Mouse (Mus musculus): ENCODE results near the gene Idh2. TPM values are rescaled to one million over a fixed set of nuclear protein-coding genes. Genes with fewer than 3 reads are reported as not detected.

The Idh2 gene
- polyA plus RNA-seq, 1 experiment from 2014 or later = 585 TPM

DNA sequence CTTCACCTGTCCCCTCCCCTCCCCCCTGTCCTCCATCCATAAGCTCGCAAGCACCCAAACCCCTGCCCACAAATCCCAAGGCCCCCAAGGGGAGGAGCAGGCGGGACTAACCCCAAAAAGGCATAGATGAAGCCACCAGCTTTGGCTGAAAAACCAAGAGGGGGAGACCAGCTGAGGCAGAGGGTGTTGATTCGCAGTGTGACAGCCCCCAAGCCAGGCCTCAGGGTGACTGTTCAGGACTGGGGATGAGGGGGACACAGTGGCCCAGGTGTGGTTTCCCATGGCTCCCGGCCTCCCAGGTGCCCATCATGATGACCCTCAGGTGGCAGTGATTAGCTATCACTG lies 23.4 kb downstream of the Idh2 start:
- Histone ChIP-seq H3K4me3 (ENCODE audit: low read length) (no peak overlapping the region), H3K4me2 (ENCODE audit: low read depth, low read length) (no peak overlapping the region), H3K9ac (ENCODE audit: low read depth, low read length) (no peak overlapping the region), H3K27ac (ENCODE audit: low read length) (no peak overlapping the region), H3K36me3 (ENCODE audit: control insufficient read depth, insufficient read depth, low read length) (peaks cover 25% of the 10 kb centered on the region), H3K4me1 (ENCODE audit: control insufficient read depth, insufficient read depth, low read length) (peaks cover 20% of the 10 kb centered on the region; the same call in 1 of the 2 replicates), H3K9me3 (ENCODE audit: control insufficient read depth, low read length) (no peaks in the 10 kb centered on the region), H3K27me3 (replicated peaks; ENCODE audit: control insufficient read depth, insufficient read depth, low read length) (no peaks in the 10 kb centered on the region)
- no peak for ATAC-seq
- WGBS = 80% methylated on average over 4 of the region's 4 CpGs

DNA sequence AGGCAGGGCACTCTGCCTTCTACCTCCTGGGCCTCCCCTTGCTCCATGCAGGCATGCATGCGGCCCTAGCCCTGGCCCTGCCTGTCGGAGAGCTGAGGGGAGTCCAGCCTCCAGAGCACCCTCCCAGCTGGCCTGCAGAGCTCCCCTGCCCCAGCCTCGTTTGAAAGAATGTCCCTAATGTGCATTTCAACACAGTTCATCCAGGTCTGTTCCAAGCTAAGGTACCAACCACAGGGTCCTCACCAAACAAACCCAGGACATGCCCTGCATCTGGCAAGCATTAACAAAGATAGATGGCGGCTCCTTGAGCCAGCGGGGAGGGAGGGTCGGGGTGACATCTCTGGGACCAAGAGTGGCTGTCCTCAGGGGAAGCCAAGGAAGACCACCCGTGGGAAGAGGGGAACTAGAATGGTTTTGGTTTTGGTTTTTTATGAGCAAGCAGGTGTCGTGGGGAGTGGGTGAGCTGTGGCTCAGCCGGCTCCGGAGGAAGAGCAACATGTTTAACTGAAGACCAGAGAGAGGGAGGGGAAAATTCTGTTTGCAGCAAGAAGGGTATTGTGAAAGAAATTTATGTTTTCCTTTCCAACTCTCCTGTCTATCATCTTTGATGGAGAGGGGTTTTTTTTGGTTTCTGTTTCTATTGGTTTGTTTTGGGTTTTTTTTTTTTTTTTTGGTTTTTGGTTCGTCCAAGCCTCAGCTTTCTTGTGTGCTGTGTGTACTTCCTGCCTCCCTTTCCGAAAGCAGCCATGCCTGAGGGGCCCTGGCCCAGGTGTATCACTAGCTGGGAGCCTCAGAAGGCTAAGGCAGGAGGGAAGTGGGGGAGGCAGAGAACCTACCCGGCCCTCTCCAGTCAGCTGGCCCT lies 24.0 kb downstream of the Idh2 start:
- no peak overlapping the region for H3K4me3 ChIP-seq (ENCODE audit: low read length)
- H3K4me2 ChIP-seq (ENCODE audit: low read depth, low read length) = no peak overlapping the region
- WGBS = 60% methylated on average over 13 of the region's 13 CpGs
- H3K27ac ChIP-seq (ENCODE audit: low read length) = no peak overlapping the region
- H3K9me3 ChIP-seq (ENCODE audit: control insufficient read depth, low read length) = no peaks in the 10 kb centered on the region
- H3K36me3 ChIP-seq (ENCODE audit: control insufficient read depth, insufficient read depth, low read length) = peaks cover 26% of the 10 kb centered on the region
- H3K27me3 ChIP-seq (replicated peaks; ENCODE audit: control insufficient read depth, insufficient read depth, low read length) = no peaks in the 10 kb centered on the region
- H3K4me1 ChIP-seq (ENCODE audit: control insufficient read depth, insufficient read depth, low read length) = peaks cover 20% of the 10 kb centered on the region; the same call in 1 of the 2 replicates
- no peak overlapping the region for H3K9ac ChIP-seq (ENCODE audit: low read depth, low read length)
- no peak for ATAC-seq

DNA sequence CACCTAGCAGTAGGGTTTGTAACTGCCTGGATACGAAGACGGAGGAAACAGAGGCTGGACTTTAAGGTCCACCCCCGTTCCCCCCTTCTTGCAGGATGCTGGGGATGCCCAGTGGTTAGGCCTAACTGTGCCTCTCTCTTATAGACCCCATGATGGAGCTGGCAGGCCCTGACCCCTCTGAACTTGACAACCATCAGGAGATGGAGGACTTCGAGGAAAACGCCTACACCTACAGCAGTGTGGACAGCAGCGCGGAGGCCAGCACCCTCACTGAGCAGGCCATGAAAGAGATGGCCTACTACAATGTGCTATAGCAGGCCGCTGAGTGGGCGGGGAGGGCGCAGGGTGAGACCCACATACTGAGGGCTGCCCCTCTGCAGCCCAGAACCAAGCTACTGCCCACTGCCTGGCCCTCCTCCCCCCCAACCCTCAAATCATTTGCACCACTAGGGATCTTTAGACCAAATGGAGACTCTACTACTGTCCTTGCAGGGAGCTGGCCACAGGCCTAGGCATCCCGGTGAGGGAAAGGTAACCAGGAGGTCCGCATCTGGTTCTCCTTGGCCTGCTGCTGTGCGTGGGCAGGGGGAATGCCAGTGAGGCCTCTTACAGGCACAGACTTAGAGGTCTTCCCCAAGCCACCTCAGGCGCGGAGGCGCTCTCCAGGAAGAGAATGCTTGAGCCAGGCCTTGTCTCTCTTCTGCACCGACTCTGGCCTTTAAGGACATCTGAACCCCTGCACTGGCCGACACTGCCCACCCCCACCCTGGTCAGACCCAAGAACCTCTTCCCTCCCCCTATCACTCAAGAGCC lies 24.8 kb downstream of the Idh2 start:
- Histone ChIP-seq H3K9me3 (ENCODE audit: control insufficient read depth, low read length) (no peaks in the 10 kb centered on the region), H3K4me3 (ENCODE audit: low read length) (no peak overlapping the region), H3K4me2 (ENCODE audit: low read depth, low read length) (no peak overlapping the region), H3K27me3 (replicated peaks; ENCODE audit: control insufficient read depth, insufficient read depth, low read length) (no peaks in the 10 kb centered on the region), H3K9ac (ENCODE audit: low read depth, low read length) (no peak overlapping the region), H3K27ac (ENCODE audit: low read length) (no peak overlapping the region), H3K4me1 (ENCODE audit: control insufficient read depth, insufficient read depth, low read length) (peaks cover 20% of the 10 kb centered on the region; the same call in 1 of the 2 replicates), H3K36me3 (ENCODE audit: control insufficient read depth, insufficient read depth, low read length) (peaks cover 23% of the 10 kb centered on the region)
- ATAC-seq = no peak
- 88% methylated on average over 18 of the region's 18 CpGs for WGBS

DNA sequence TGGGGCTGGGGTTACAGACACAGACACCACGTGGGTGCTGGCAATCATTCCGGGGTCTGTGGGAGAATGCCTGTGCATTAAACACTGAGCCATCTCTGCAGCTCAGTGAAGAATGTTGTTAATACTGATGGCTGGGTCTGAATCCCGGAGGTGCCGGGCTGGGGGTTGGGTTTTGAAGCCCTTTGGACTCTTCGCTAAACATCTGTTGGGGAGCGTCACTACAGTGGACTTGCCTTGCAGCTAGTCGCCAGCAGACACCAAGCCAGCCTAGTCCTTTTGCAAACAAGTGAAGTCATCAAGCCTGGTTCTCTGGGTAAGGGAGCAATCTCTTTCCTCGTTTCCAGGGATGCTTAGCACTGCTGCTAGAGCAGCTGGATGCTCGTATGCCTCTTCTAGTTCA lies 27.0 kb downstream of the Idh2 start:
- no peaks in the 10 kb centered on the region for H3K9me3 ChIP-seq (ENCODE audit: control insufficient read depth, low read length)
- no peaks in the 10 kb centered on the region for H3K27me3 ChIP-seq (replicated peaks; ENCODE audit: control insufficient read depth, insufficient read depth, low read length)
- no peak overlapping the region for H3K4me2 ChIP-seq (ENCODE audit: low read depth, low read length)
- H3K27ac ChIP-seq (ENCODE audit: low read length) = no peak overlapping the region
- ATAC-seq = peak; percentile 28
- H3K4me3 ChIP-seq (ENCODE audit: low read length) = no peak overlapping the region
- peaks cover 22% of the 10 kb centered on the region; the same call in 1 of the 2 replicates for H3K4me1 ChIP-seq (ENCODE audit: control insufficient read depth, insufficient read depth, low read length)
- WGBS = 52% methylated on average over 9 of the region's 9 CpGs
- H3K36me3 ChIP-seq (ENCODE audit: control insufficient read depth, insufficient read depth, low read length) = peaks cover 15% of the 10 kb centered on the region
- no peak overlapping the region for H3K9ac ChIP-seq (ENCODE audit: low read depth, low read length)

DNA sequence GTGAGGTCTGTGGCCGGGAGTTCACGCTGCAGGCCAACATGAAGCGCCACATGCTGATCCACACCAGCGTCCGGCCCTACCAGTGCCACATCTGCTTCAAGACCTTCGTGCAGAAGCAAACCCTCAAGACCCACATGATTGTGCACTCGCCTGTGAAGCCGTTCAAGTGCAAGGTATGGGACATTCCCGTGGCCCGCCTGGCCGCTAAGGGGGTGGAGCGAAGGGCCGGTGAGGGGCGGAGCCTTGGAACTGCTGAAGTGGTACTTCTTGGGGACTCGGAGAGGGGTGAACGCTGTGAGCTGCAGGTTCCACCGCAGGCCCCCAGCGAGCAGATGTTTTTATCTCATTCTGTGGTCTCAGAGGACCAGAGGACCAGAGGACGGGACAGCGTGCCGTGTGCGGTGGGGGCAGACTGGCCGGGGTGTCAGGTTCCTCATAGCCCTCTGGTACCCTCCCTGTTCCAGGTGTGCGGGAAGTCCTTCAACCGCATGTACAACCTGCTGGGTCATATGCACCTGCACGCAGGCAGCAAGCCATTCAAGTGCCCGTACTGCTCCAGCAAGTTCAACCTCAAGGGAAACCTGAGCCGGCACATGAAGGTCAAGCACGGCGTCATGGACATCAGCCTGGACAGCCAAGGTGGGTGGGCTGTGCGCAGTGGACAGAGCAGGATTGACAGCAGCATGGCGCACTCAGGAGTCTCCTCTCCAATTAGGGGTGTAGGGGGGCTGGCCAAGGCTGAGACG lies 29.0 kb downstream of the Idh2 start:
- peaks cover 32% of the 10 kb centered on the region for H3K36me3 ChIP-seq (ENCODE audit: control insufficient read depth, insufficient read depth, low read length)
- no peaks in the 10 kb centered on the region for H3K27me3 ChIP-seq (replicated peaks; ENCODE audit: control insufficient read depth, insufficient read depth, low read length)
- H3K9me3 ChIP-seq (ENCODE audit: control insufficient read depth, low read length) = no peaks in the 10 kb centered on the region
- 82% methylated on average over 33 of the region's 33 CpGs for WGBS
- 0 out of 2 replicates have a peak, but pooled peaks cover 9% of the 10 kb centered on the region for H3K4me1 ChIP-seq (ENCODE audit: control insufficient read depth, insufficient read depth, low read length)
- no peak for ATAC-seq
- H3K27ac ChIP-seq (ENCODE audit: low read length) = no peak overlapping the region
- no peak overlapping the region for H3K4me3 ChIP-seq (ENCODE audit: low read length)
- no peak overlapping the region for H3K9ac ChIP-seq (ENCODE audit: low read depth, low read length)
- no peak overlapping the region for H3K4me2 ChIP-seq (ENCODE audit: low read depth, low read length)

DNA sequence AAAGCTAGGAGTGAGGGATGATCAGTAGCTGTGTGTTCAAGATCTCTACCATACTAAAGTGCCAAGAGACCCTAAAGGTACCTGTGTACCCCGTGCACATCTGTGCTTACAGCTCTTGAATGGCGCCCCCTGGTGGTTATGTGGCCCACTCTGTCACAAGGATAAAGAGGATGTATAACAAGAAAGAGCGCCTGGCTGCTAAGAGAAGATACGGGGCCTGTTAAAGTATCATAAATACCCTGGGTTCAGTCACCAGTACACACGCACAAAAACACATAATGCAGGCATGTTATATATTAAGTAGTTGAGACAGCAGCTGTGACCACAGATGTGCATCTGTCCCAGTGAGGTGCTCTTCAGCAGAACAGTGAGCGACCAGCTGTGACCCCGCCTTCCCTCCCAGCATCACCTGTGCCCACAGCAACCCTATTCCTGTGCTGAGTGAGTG lies 30.7 kb downstream of the Idh2 start:
- no peak overlapping the region for H3K27ac ChIP-seq (ENCODE audit: low read length)
- peaks cover 32% of the 10 kb centered on the region for H3K36me3 ChIP-seq (ENCODE audit: control insufficient read depth, insufficient read depth, low read length)
- no peaks in the 10 kb centered on the region for H3K9me3 ChIP-seq (ENCODE audit: control insufficient read depth, low read length)
- peaks cover 11% of the 10 kb centered on the region; the same call in 1 of the 2 replicates for H3K4me1 ChIP-seq (ENCODE audit: control insufficient read depth, insufficient read depth, low read length)
- no peak overlapping the region for H3K9ac ChIP-seq (ENCODE audit: low read depth, low read length)
- H3K27me3 ChIP-seq (replicated peaks; ENCODE audit: control insufficient read depth, insufficient read depth, low read length) = no peaks in the 10 kb centered on the region
- H3K4me3 ChIP-seq (ENCODE audit: low read length) = no peak overlapping the region
- WGBS = 53% methylated on average over 7 of the region's 7 CpGs
- ATAC-seq = peak; percentile 36; the same call in 1 of the 2 replicates
- H3K4me2 ChIP-seq (ENCODE audit: low read depth, low read length) = no peak overlapping the region

DNA sequence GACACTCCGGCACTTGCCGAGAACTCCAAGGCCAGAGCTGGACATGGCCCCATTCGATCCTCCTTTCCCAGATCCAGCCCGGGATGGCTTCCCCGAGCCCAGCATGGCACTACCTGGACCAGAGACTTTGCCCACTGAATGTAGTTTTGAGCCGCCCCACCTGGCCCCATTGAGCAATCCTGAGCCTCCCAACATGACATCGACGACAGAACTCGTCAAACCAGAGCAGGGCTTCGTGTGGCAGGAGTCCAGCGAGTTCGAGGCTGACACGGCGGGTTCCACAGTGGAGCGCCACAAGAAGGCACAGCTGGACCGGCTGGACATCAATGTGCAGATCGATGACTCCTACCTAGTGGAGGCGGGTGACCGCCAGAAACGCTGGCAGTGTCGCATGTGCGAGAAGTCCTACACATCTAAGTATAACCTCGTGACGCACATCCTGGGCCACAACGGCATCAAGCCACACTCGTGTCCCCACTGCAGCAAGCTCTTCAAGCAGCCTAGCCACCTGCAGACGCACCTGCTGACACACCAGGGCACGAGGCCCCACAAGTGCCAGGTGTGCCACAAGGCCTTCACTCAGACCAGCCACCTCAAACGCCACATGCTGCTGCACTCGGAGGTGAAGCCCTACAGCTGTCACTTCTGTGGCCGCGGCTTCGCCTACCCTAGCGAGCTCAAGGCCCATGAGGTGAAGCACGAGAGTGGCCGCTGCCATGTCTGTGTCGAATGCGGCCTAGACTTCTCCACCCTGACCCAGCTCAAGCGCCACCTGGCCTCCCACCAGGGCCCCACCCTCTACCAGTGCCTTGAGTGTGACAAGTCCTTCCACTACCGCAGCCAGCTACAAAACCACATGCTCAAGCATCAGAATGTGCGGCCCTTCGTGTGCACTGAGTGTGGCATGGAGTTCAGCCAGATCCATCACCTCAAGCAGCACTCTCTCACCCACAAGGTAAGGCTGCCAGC lies 33.3 kb downstream of the Idh2 start:
- H3K4me3 ChIP-seq (ENCODE audit: low read length) = no peak overlapping the region
- no peaks in the 10 kb centered on the region for H3K27me3 ChIP-seq (replicated peaks; ENCODE audit: control insufficient read depth, insufficient read depth, low read length)
- H3K9me3 ChIP-seq (ENCODE audit: control insufficient read depth, low read length) = no peaks in the 10 kb centered on the region
- peaks cover 27% of the 10 kb centered on the region for H3K4me1 ChIP-seq (ENCODE audit: control insufficient read depth, insufficient read depth, low read length)
- WGBS = 91% methylated on average over 42 of the region's 42 CpGs
- peaks cover 24% of the 10 kb centered on the region for H3K36me3 ChIP-seq (ENCODE audit: control insufficient read depth, insufficient read depth, low read length)
- ATAC-seq = no peak
- no peak overlapping the region for H3K9ac ChIP-seq (ENCODE audit: low read depth, low read length)
- H3K27ac ChIP-seq (ENCODE audit: low read length) = no peak overlapping the region
- H3K4me2 ChIP-seq (ENCODE audit: low read depth, low read length) = no peak overlapping the region

DNA sequence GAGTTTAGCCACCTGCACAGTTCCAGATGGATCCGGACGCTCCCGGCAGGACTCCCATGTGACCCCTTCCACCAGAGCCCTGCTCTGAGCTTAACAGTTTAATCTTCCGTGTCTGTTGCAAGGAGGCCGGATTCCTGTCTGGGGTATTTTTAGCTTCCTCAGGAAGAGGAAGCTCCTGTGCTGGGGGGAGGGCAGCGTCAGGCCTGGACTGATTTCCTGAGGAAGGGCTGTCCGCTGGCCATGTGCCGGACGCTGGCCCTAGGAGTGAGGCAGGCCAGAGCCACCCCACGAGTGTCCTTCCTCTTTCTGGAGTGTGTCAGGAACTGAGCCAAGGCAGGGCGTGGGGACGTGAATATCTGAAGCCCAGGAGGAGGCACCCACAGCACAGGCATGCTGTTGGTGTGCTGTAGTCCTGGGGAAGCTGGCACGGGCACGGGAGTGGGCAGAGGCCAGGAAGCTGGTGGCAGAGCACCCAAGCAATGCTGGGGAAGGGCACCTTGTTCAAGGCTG lies 36.3 kb downstream of the Idh2 start:
- H3K4me2 ChIP-seq (ENCODE audit: low read depth, low read length) = no peak overlapping the region; the same call in 1 of the 2 replicates
- ATAC-seq = peak; percentile 59
- H3K9ac ChIP-seq (ENCODE audit: low read depth, low read length) = peak overlapping the region; percentile 61
- no peak overlapping the region for H3K4me3 ChIP-seq (ENCODE audit: low read length)
- peaks cover 18% of the 10 kb centered on the region for H3K36me3 ChIP-seq (ENCODE audit: control insufficient read depth, insufficient read depth, low read length)
- H3K4me1 ChIP-seq (ENCODE audit: control insufficient read depth, insufficient read depth, low read length) = peaks cover 48% of the 10 kb centered on the region
- peak overlapping the region; percentile 90 for H3K27ac ChIP-seq (ENCODE audit: low read length)
- WGBS = 27% methylated on average over 14 of the region's 14 CpGs
- no peaks in the 10 kb centered on the region for H3K9me3 ChIP-seq (ENCODE audit: control insufficient read depth, low read length)
- no peaks in the 10 kb centered on the region for H3K27me3 ChIP-seq (replicated peaks; ENCODE audit: control insufficient read depth, insufficient read depth, low read length)

Measured in intestine, embryonic 16.5 days (tissue).